Comparison of ENCODE assay signal across 7 mouse cellular contexts in the genomic region with DNA sequence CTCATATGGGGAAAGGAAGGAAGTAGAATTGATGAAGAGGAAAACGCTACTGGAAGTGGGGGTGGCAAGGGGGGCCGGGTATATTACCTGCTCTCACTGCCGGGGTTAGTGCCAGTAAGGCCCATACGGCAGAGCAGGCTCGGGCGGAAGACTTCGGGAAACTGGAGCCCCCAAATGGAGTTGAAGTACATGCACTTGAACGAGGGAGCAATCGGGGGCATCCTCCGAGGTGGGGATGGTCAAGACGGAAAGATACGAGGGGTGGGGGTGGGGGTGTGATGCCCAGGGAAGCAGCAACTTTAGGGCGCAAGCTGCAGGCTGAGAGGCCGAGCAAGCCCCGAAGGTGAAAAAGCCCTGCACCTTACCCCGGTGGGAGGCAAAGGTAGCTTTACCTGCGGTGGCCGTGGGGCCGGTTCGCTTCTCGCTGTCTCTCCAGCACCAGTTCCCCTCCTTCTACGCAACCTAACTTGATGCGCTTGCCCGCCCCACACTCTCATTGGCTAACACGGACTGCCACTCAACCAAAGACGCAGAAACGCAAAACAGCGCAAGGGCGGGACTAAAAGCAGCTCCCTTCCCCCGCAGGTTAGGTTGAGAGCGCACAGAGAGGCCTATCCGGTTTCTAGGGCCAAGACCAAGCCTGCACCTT. TPM values are rescaled to one million over a fixed set of nuclear protein-coding genes. Genes with fewer than 3 reads are reported as not detected.
DNase-seq lines count a peak whose midpoint lies in the region; ATAC-seq lines count a peak whose summit lies in the region.

No protein-coding gene starts in this region.

- under 1% methylated on average over 32 of the region's 32 CpGs for WGBS in intestine, embryonic 16.5 days
- WGBS in midbrain, embryonic 11.5 days: under 1% methylated on average over 32 of the region's 32 CpGs

- H3K4me1 ChIP-seq in intestine, embryonic 16.5 days (ENCODE audit: control insufficient read depth, insufficient read depth, low read length): peaks cover 3% of the 10 kb centered on the region
- peaks cover 10% of the 10 kb centered on the region for H3K4me1 ChIP-seq in midbrain, embryonic 11.5 days (ENCODE audit: control insufficient read depth, insufficient read depth, low read length)

- H3K9me3 ChIP-seq in intestine, embryonic 16.5 days (ENCODE audit: control insufficient read depth, low read length): no peaks in the 10 kb centered on the region
- no peaks in the 10 kb centered on the region for H3K9me3 ChIP-seq in midbrain, embryonic 11.5 days (ENCODE audit: control insufficient read depth, low read length)

- 0 out of 2 replicates have a peak, but pooled peaks cover 2% of the 10 kb centered on the region for H3K36me3 ChIP-seq in intestine, embryonic 16.5 days (ENCODE audit: control insufficient read depth, insufficient read depth, low read length)
- H3K36me3 ChIP-seq in midbrain, embryonic 11.5 days (ENCODE audit: control insufficient read depth, insufficient read depth, low read length): no peaks in the 10 kb centered on the region

- H3K9ac ChIP-seq in intestine, embryonic 16.5 days (ENCODE audit: low read depth, low read length): peak overlapping the region; percentile 86
- peak overlapping the region; percentile 79 for H3K9ac ChIP-seq in midbrain, embryonic 11.5 days (ENCODE audit: low read length)

- intact Hi-C loops in left cerebral cortex, postnatal 36 days (cut with DNase I): no loop called here

- no peaks in the 10 kb centered on the region for H3K27me3 ChIP-seq in intestine, embryonic 16.5 days (replicated peaks; ENCODE audit: control insufficient read depth, insufficient read depth, low read length)
- no peaks in the 10 kb centered on the region for H3K27me3 ChIP-seq in midbrain, embryonic 11.5 days (ENCODE audit: control insufficient read depth, insufficient read depth, low read length)

- peak overlapping the region; percentile 84 for H3K4me3 ChIP-seq in intestine, embryonic 16.5 days (ENCODE audit: low read length)
- peak overlapping the region; percentile 74 for H3K4me3 ChIP-seq in midbrain, embryonic 11.5 days (ENCODE audit: low read depth, low read length)

- peak; percentile 99 for ATAC-seq in intestine, embryonic 16.5 days
- peak; percentile 99 for ATAC-seq in midbrain, embryonic 11.5 days (ENCODE audit: low FRiP score)

- peak overlapping the region; percentile 81 for H3K4me2 ChIP-seq in intestine, embryonic 16.5 days (ENCODE audit: low read depth, low read length)
- H3K4me2 ChIP-seq in midbrain, embryonic 11.5 days: peak overlapping the region; percentile 83

- peak overlapping the region; percentile 91 for H3K27ac ChIP-seq in intestine, embryonic 16.5 days (ENCODE audit: low read length)
- no peak overlapping the region; the same call in 1 of the 2 replicates for H3K27ac ChIP-seq in midbrain, embryonic 11.5 days (ENCODE audit: low read depth, low read length)

- peak; percentile 99 for DNase-seq in adrenal gland, adult 8-10 months
- peak; percentile 99 for DNase-seq in embryo, embryonic 9.5 days (ENCODE audit: extremely low spot score)
- DNase-seq in gastrocnemius, postnatal 4 days (ENCODE audit: low spot score in 2 of 2): peak; percentile 92 to 99
- peak; percentile 97 to 98 for DNase-seq in left cerebral cortex, postnatal 36 days (ENCODE audit: low spot score in 2 of 2)
- peak; percentile 100 for DNase-seq in midbrain, embryonic 11.5 days (ENCODE audit: low spot score, missing footprints)
- DNase-seq in skeletal muscle tissue, adult 2 months (ENCODE audit: low read depth, low spot score): peak; percentile 97

RNA-seq across cellular contexts. Expression of a gene that starts 13.4 kb away (rescaled TPM):
- total RNA-seq in adrenal gland, adult 8-10 months (2022): 100 to 1,000 TPM in 2 of 4 experiments, 10 to 100 TPM in 2; 82.2 to 142 (median 108) TPM
- total RNA-seq in gastrocnemius, postnatal 4 days (2021): 10 to 100 TPM; 76.4 to 78.8 TPM
- polyA plus RNA-seq in intestine, embryonic 16.5 days (2015; fragmentation: Nextera tagmentation; extraction: Ambion mirVana): 18.4 and 22.7 TPM in 2 replicates
- 100 to 1,000 TPM in 1 of 2 experiments, 10 to 100 TPM in 1; 99.3 to 148 TPM for total RNA-seq in left cerebral cortex, postnatal 36 days (2021)
- 46.7 and 52.5 TPM in 2 replicates for polyA plus RNA-seq in midbrain, embryonic 11.5 days (2014; fragmentation: Nextera tagmentation; extraction: Ambion mirVana)

RNA-seq across cellular contexts. Expression of a gene that starts 34.8 kb away (rescaled TPM):
- 10 to 100 TPM; 54.4 to 80.8 (median 70.4) TPM for total RNA-seq in adrenal gland, adult 8-10 months (2022)
- 10 to 100 TPM; 41.8 to 42.0 TPM for total RNA-seq in gastrocnemius, postnatal 4 days (2021)
- polyA plus RNA-seq in intestine, embryonic 16.5 days (2015; fragmentation: Nextera tagmentation; extraction: Ambion mirVana): 36.8 TPM in 2 replicates
- 10 to 100 TPM; 58.6 to 68.3 TPM for total RNA-seq in left cerebral cortex, postnatal 36 days (2021)
- polyA plus RNA-seq in midbrain, embryonic 11.5 days (2014; fragmentation: Nextera tagmentation; extraction: Ambion mirVana): 50.6 and 51.2 TPM in 2 replicates

RNA-seq across cellular contexts. Expression of a gene that starts 35.2 kb away (rescaled TPM):
- total RNA-seq in adrenal gland, adult 8-10 months (2022): 10 to 100 TPM; 43.1 to 54.0 (median 48.4) TPM
- 10 to 100 TPM in 1 of 2 experiments, 1 to 10 TPM in 1; 9.1 to 12.5 TPM for total RNA-seq in gastrocnemius, postnatal 4 days (2021)
- polyA plus RNA-seq in intestine, embryonic 16.5 days (2015; fragmentation: Nextera tagmentation; extraction: Ambion mirVana): 13.2 and 13.8 TPM in 2 replicates
- 10 to 100 TPM; 35.9 to 36.2 TPM for total RNA-seq in left cerebral cortex, postnatal 36 days (2021)
- polyA plus RNA-seq in midbrain, embryonic 11.5 days (2014; fragmentation: Nextera tagmentation; extraction: Ambion mirVana): 39.1 and 41.9 TPM in 2 replicates

RNA-seq across cellular contexts. Expression of a gene that starts 46.9 kb away (rescaled TPM):
- total RNA-seq in adrenal gland, adult 8-10 months (2022): 10 to 100 TPM; 56.0 to 73.9 (median 61.4) TPM
- 10 to 100 TPM; 44.0 to 47.8 TPM for total RNA-seq in gastrocnemius, postnatal 4 days (2021)
- polyA plus RNA-seq in intestine, embryonic 16.5 days (2015; fragmentation: Nextera tagmentation; extraction: Ambion mirVana): 33.2 and 41.1 TPM in 2 replicates
- 10 to 100 TPM; 50.8 to 51.3 TPM for total RNA-seq in left cerebral cortex, postnatal 36 days (2021)
- 81.5 and 86.7 TPM in 2 replicates for polyA plus RNA-seq in midbrain, embryonic 11.5 days (2014; fragmentation: Nextera tagmentation; extraction: Ambion mirVana)
